Mouse (Mus musculus) MEL (cell line): ENCODE data around the gene Mapk10.

Source experiments
- CTCF ChIP-seq, 3 experiments: IDR thresholded peaks in 2 of 3; conservative IDR thresholded peaks in 1 of 3; 2 replicates each; pipeline ENCODE4 v1.5.1; 2011 to 2012; ENCODE audit warnings: low read length in 3 of 3, low read depth in 2 of 3, mild to moderate bottlenecking in 2 of 3, improper control_type of control experiment in 1 of 3, inconsistent platforms in 1 of 3, mixed read lengths in 1 of 3, moderate library complexity in 1 of 3; ENCODE audit not compliant: control insufficient read depth in 1 of 3, insufficient read depth in 1 of 3, poor library complexity in 1 of 3, severe bottlenecking in 1 of 3
- ETS1 ChIP-seq: IDR thresholded peaks from 2 replicates; pipeline ENCODE4 v1.6.1; 2012; ENCODE audit warnings: low read depth, mild to moderate bottlenecking, inconsistent platforms, low read length, improper control_type of control experiment, moderate library complexity
- GABPA ChIP-seq: IDR thresholded peaks from 2 replicates; pipeline ENCODE4 v1.6.1; 2012; ENCODE audit warnings: low read depth, mild to moderate bottlenecking, inconsistent platforms, low read length, improper control_type of control experiment, moderate library complexity
- TAL1 ChIP-seq: IDR thresholded peaks from 2 replicates; pipeline ENCODE4 v1.6.1; 2012; ENCODE audit warnings: mild to moderate bottlenecking, inconsistent platforms, low read length, moderate library complexity, mixed read lengths
- USF1 ChIP-seq: IDR thresholded peaks from 2 replicates; pipeline ENCODE4 v1.6.1; 2014; ENCODE audit warnings: low read depth, mild to moderate bottlenecking, inconsistent platforms, low read length, improper control_type of control experiment, moderate library complexity

- TF ChIP-seq TAL1: no peak
- no peak for TF ChIP-seq ETS1
- TF ChIP-seq CTCF (IDR thresholded peaks at IDR 0.05 in 2 of 3, conservative IDR thresholded peaks at IDR 0.05 in 1 of 3; ENCODE audit: control insufficient read depth in 1 of 3, insufficient read depth in 1 of 3, low read depth in 2 of 3, low read length in 3 of 3, poor library complexity in 1 of 3, severe bottlenecking in 1 of 3): no peak
- no peak for TF ChIP-seq GABPA
- TF ChIP-seq USF1: no peak
Measured at GRCm38 (mm10) chr5:102976540-102976939, 234.6 kb downstream of the Mapk10 start.
